Mouse (Mus musculus) gonadal fat pad, adult 2 months (tissue): ENCODE results near the gene Tacc3. TPM values are rescaled to one million over a fixed set of nuclear protein-coding genes. Genes with fewer than 3 reads are reported as not detected.

Source experiments
- DNase-seq: peaks from one replicate; pipeline ENCODE4 v3.0.0-alpha.2; 2012; ENCODE audit warnings: low read depth
- polyA plus RNA-seq: library from polyadenylated mRNA; depleted of rRNA; stranded (reverse); fragments of >200 nt; gene quantifications from 2 replicates; pipeline ENCODE4 v1.2.3, GENCODE M21; 2012; rRNA removed

Tacc3 gene
- 9.2 and 11.0 TPM in 2 replicates for polyA plus RNA-seq

DNA sequence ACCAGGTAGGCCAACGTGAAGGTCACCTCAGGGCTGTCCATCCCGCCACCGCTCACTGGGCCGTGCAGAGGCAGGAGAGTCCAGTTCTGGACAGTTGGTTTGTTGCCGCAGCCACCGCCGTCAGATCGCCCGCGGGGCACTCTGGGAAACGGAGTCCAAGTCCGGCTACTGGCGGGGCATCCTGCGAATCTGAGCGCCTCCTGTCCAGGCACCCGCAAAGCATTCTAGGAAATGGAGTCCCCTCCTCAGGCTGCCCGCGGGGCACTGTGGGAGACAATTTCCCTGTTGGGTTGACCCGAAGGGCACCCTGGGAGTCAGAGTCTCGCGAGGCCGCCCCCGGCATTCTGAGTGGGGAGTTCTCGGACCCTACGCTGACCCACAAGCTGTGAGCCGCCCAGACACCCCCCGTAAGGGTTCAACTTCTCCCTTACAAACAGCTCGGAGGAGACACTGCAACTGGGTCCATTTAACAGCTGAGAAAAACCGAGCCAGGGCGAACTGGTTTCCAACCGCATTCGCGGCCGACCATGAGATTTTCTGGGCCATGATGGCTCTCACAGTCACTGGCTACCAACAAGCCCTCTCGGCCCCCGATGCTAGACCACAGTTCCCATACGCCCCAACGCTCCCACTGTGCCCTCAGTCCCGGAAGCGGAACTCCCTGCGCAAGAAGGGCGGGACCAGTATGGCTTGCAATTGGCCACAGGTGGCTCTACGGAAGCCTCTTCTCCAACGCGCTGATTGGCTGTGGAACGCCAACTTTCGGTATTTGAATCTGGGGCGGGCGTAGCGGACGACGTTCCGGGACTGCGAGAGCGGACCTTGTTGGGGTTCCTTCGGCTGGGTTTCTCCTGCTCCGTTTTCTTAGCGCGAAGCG is at the start of gene Tacc3, which contains the start of gene Tmem129:
Gene Tacc3 (plus strand): TSS at position 342 of the 877 bp plus-strand sequence.
Gene Tmem129 (minus strand): TSS at position 630 of the 877 bp plus-strand sequence.
- peak; percentile 88 for DNase-seq

- no peak for DNase-seq
Observed at GRCm38 (mm10) chr5:33609226-33609625, 48.7 kb upstream of the Tacc3 start.

DNA sequence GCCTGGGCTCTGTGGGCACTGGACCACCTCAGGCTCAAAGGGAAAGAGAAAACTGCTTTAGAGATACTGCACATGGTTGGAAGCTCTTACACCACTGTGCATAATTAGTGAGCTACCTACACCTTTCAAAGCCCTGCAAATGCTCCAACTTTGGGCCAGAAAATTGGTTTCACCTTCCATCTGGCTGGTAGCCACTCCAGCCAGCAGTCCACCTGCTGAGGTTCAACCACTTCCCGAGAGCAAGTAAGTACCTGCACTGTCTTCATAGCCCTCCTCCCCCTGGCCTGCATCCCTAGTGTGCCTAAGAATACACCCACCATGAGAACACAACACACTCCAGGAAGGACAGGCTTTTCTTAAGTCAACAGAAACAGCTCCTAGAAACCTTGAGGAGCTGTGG is 46.1 kb upstream of the Tacc3 start:
- DNase-seq = no peak

- no peak for DNase-seq
Observed at GRCm38 (mm10) chr5:33614391-33614790, 43.5 kb upstream of the Tacc3 start.

- DNase-seq = no peak
Observed at GRCm38 (mm10) chr5:33622671-33623070, 35.3 kb upstream of the Tacc3 start.

GRCm38 (mm10) chr5:33623766-33624165 is 34.2 kb upstream of the Tacc3 start:
- no peak for DNase-seq

DNA sequence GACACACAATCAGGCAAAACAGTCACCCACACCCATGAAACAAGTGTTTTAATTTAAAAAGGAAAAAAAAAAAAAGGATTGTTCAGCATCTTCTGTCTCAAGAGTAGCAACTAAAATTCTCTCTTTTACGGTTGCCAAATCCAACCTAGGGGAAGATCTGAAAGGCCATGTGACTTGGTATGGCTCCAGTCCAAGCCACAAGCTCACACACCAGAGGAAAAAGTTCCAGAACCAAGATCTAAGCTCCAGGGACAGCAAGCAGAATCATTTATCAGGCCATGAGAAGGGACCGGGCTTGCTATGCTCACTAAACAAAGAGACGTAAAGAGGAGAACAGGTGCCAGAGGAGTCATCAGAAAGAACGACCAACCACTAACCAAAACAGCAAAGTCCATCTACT is 30.0 kb upstream of the Tacc3 start:
- no peak for DNase-seq

GRCm38 (mm10) chr5:33628820-33629300 is 29.1 kb upstream of the Tacc3 start:
- DNase-seq = no peak

DNA sequence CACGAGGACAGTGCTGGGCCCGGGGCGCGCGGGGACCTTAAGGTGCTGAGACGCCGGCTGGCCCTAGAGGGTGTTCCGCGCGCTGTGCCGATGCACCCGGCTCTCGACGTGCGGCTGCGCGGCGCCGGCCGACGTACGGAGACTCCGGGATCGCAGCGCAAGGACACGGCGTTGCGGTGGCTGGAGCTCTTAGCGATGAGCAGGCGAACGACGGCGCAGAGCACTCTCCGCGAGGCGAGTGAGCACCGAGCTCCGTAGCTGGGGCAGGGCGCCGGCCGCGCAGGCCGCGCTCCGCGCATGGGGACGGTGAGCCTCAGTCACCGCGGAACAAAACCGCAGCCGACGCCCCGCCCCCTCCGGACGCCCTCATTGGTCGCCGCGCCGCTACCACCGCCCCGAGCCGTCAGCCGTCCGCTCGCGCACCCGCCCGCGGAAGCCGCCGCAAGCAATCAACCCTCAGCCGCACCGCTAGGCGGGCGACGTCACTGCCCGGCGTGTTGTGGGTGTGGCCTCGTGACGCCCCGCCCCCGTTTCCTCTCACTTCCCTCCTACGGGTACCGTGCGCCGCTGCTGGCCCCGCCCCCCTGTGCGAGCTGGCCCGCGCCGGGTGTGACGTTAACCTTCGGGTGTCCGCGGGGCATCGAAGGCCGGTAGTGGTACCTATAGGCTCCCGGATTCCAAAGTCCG is 28.5 kb upstream of the Tacc3 start, which contains the start of the genes Fam53a and Gm9903:
Gene Fam53a (minus strand): TSS at position 335 of the 687 bp plus-strand sequence.
Gene Gm9903 (plus strand): TSS at position 625 of the 687 bp plus-strand sequence.
- no peak for DNase-seq

DNA sequence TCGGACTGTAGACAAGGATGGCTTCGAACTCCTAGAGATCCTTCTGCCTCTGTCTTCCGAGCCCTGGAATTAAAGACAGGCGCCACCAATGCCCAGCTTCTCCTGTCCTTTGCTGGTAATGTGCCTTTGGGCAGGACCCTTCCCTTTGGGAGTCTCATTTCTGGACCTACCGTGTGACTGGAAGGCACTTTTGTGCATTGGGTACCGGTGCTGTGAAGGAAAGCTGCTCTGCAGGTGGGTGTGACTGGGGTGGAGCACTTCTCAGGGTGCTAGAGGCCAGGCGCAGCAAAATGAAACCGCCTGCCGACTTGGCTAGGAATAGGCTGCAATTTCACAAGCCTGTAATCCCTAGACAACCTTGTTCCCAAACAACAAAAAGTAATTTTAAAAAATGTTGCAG is 27.9 kb upstream of the Tacc3 start:
- DNase-seq = peak; percentile 41

GRCm38 (mm10) chr5:33630615-33631014 is 27.3 kb upstream of the Tacc3 start:
- peak; percentile 40 for DNase-seq

DNA sequence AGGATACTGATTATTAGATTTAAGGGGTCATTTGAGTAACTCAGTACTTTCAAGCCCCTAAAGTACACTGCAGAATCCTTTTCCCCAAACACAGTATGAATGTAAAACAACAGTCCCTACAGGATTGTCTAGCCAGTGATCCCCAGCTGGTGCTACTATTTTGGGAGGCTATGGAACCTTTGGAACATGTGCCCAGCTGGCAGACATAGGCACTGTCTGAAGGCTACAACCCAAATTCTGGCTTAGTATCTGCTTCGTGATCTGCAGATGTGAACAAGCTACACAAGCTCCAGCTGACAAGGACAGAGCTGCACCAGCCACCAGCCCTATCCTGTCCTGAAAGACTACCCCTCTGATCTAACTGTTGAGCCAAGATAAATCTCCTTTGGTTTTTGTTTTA is 25.4 kb upstream of the Tacc3 start:
- DNase-seq = no peak

DNA sequence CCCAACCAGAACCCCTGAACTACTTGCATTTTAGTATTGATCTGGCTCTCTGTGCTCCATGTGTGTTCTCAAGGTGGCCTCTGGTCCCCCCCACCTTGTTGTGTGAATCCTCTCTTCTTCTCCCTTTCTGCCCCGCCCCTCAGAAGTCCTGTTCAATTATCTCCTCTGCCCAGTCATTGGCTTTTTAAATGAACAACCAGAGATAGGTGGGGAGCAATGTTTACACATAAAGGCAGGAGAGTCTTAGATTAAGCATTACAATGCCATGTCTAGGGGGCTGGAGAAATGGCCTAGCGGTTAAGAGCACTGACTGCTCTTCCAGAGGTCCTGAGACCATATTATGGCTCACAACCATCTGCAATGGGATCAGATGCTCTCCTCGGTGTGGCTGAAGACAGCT is 22.6 kb upstream of the Tacc3 start:
- no peak for DNase-seq

DNA sequence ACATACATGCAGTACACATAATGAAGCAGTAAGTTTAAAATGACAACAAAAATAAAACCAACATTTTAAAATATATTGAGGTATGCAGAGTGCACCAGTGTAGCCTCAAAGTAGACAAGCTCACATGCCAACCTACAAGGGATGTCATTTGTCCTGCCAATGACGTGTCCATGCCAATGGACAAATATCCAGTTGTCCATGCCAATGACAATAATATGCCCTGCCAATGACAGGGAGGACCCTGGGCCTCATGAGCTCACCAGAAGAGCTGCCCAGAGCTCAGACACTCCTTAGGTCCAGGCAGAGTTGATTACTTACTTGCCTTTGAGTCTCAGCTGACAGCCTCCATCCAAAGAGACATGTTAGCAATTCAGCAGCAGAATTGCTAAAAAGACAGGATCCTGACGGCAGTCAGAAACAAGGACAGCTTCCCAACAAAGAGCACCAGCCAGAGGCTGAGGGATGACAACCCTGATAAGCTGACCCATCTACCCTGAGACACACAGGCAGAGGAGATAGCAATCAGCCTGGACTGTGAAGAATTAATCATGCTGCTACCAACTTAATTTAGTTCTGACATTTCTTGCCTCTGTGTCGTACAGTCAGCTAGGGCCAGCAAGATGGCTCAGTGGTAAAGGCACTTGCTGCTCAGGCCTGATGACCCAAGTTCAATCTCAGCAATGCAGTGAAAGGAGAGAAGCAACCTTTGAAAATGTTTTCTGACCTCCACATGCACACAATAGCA is 20.1 kb upstream of the Tacc3 start:
- no peak for DNase-seq

DNA sequence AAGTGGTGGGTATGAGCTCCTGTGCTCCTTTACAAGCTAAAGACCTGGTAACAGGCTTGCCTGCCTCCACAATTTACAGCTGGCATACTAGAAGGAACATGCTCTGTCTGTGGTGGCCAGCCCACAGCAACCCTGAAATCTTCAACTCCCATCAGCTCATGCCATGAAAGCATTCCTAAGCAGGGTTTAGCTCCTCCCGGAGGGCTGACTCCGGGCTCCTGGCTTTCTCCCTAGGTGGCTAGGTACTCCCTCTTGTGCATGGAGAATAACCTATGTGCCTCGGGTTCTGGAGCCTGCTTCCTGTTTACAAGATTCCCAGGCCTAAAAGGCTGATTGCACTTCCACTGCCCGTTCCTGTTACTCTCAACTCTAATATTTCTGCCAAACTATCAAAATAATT is 19.1 kb upstream of the Tacc3 start:
- no peak for DNase-seq

- DNase-seq = no peak
Observed at GRCm38 (mm10) chr5:33640652-33641051, 17.3 kb upstream of the Tacc3 start.

- DNase-seq = no peak
Observed at GRCm38 (mm10) chr5:33651017-33651416, 6.9 kb upstream of the Tacc3 start.

GRCm38 (mm10) chr5:33651541-33651920 is 6.4 kb upstream of the Tacc3 start:
- no peak for DNase-seq

GRCm38 (mm10) chr5:33651921-33652782 is 5.8 kb upstream of the Tacc3 start, which contains the start of gene Slbp:
Gene Slbp, minus strand, starts transcription at chr5:33652574.
- peak; percentile 62 for DNase-seq

DNA sequence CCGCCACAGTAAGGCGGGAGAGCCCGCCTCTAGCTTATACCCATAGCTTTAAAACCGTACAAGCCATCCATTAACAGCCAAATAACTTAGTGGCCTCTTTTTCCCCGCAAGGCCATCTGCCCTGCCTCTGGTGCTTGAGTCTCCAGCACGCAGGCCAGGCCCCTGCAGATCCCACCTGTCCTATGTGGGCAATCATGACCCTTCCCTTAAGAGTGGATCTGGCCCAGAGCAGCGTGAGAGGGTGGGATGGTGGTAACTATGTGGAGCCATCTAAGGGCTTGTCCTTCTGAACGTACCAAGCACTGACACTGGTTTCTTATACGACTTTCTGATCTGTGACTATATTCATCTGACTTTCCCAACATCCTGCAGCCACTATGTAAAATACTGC is 5.2 kb upstream of the Tacc3 start:
- DNase-seq = no peak

GRCm38 (mm10) chr5:33654424-33654823 is 3.5 kb upstream of the Tacc3 start:
- no peak for DNase-seq
